Mouse (Mus musculus) inflammation-experienced regulatory T-cells (primary cell): Measurements from ENCODE around the gene Snrpd3. TPM values are rescaled to one million over a fixed set of nuclear protein-coding genes. Genes with fewer than 3 reads are reported as not detected.

Experiments
- polyA plus RNA-seq, 2 experiments: library from polyadenylated mRNA; unstranded; fragments of 100-300 nt; shearing (Covaris generic); gene quantifications; one replicate each; pipeline ENCODE4 v1.2.1; 2017

The Snrpd3 gene
- polyA plus RNA-seq = 100 to 1,000 TPM; 165 to 237 TPM

GRCm38 (mm10) chr10:75517073-75517757, at the start of gene Snrpd3:
Snrpd3 (plus strand) TSS chr10:75517551.

DNA sequence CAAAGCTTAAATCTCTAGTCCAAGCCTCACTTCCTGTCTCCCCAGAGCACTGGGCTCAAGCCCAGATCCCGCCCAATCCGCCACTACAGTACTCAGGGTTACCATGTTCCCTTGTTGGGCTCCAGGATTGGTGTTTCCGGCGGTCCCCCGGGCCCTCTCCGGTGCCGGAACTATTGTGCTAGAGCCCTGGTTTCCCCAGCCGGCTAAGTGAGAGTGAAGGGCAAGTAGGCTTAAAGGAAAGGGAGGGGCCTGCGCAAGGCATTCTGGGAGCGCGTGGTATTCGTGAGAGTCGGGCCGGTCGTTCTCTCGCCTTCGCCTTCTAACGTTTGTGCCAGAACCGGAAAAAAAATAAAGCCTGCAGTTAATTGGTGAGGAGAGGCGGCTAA, 400 bp downstream of the Snrpd3 start, which contains the start of gene Gucd1:
TSS of gene Gucd1 (minus strand) at position 215 of the 386 bp plus-strand sequence.

GRCm38 (mm10) chr10:75559676-75560548, 42.6 kb downstream of the Snrpd3 start, which contains the start of gene Lrrc75b:
Lrrc75b (minus strand) TSS chr10:75560330.

DNA sequence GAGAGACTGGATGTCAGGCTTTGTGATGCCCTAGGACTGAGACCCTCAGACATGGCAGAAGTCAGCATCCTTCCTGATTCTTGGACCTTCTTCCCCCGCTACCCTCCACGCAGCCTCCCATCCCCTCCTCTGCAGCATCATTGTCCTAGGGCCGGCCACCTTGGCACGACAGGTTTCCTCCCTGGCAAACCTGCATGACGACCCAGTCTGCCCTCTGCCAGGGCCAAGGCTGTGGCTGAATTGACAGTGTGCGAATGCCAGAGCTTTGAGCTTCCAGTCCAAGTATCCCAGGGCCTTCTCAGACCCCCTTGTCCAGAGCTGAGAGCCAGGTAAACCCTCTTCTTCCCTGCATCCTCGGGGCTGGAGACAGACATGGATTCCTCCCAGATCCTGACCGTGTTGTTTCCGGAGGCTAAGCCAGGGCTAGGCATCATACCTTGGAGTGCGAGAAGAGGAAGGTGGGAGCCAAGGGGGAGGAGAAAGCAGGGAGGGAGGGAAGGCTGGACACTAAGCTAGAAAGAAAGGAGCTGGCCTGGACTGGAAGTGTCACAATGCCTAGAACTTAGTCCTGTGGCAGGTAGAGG, 43.8 kb downstream of the Snrpd3 start, which contains the start of gene Ggt1:
TSS of gene Ggt1 (plus strand) at position 534 of the 584 bp plus-strand sequence.

Other genes with a start within 250 kb of the Snrpd3 start
- 10 to 100 TPM; 37.8 to 56.8 TPM for gene Adora2a, start 200.7 kb upstream of the Snrpd3 start, polyA plus RNA-seq
- 1 to 10 TPM in 1 of 2 experiments, under 1 TPM in 1; 0.66 to 2.0 TPM for gene Upb1, start 116.4 kb upstream of the Snrpd3 start, polyA plus RNA-seq
- gene Gucd1, start 421 bp downstream of the Snrpd3 start, polyA plus RNA-seq = 10 to 100 TPM; 29.1 to 45.2 TPM
- gene Lrrc75b, start 42.8 kb downstream of the Snrpd3 start, polyA plus RNA-seq = 1 to 10 TPM in 1 of 2 experiments, under 1 TPM in 1; 0.80 to 9.4 TPM
- 10 to 100 TPM in 1 of 2 experiments, 1 to 10 TPM in 1; 1.1 to 17.4 TPM for gene Ggt1, start 44.1 kb downstream of the Snrpd3 start, polyA plus RNA-seq
- 10 to 100 TPM in 1 of 2 experiments, under 1 TPM in 1; 0.37 to 14.6 TPM for gene Ggt5, start 71.8 kb downstream of the Snrpd3 start, polyA plus RNA-seq
- 10 to 100 TPM; 30.9 to 31.3 TPM for gene Susd2, start 126.5 kb downstream of the Snrpd3 start, polyA plus RNA-seq
- 10 to 100 TPM; 47.2 to 65.3 TPM for gene Cabin1, start 246.8 kb downstream of the Snrpd3 start, polyA plus RNA-seq